8 mouse cellular contexts compared by ENCODE assay signal in the genomic region with DNA sequence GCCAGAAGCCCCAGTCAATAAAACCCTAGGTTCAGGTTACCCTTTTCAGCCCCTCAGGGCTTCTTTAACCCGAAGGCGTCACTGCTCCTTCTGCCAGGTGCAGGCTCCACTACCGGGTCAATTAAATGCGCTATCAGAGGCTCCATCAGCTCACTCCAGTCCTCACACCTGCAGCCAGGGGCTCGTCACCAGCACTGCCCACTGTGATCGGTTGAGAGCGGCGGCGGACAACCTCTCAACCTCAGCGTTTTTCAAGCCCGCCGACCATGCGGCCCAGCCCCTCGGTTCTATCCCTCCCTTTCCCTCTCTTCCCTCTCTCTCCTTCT. TPM values are rescaled to one million over a fixed set of nuclear protein-coding genes. Genes with fewer than 3 reads are reported as not detected.
DNase-seq lines count a peak whose midpoint lies in the region; ATAC-seq and TF ChIP-seq lines count a peak whose summit lies in the region.

No protein-coding gene starts in this region.

- peaks cover 12% of the 10 kb centered on the region; the same call in 1 of the 2 replicates for H3K4me1 ChIP-seq in liver, adult 2 months (ENCODE audit: control insufficient read depth, insufficient read depth, low read length)
- peaks cover 10% of the 10 kb centered on the region for H3K4me1 ChIP-seq in embryonic facial prominence, embryonic 14.5 days (ENCODE audit: control insufficient read depth, insufficient read depth, low read length)
- H3K4me1 ChIP-seq in limb, embryonic 10.5 days, result peaks cover 25% of the 10 kb centered on the region
- H3K4me1 ChIP-seq in neural tube, embryonic 14.5 days (ENCODE audit: control insufficient read depth, insufficient read depth, low read length), result peaks cover 7% of the 10 kb centered on the region

- H3K9me3 ChIP-seq in embryonic facial prominence, embryonic 14.5 days (ENCODE audit: control insufficient read depth, low read length), result no peaks in the 10 kb centered on the region
- H3K9me3 ChIP-seq in limb, embryonic 10.5 days (replicated peaks), result no peaks in the 10 kb centered on the region
- H3K9me3 ChIP-seq in neural tube, embryonic 14.5 days (ENCODE audit: control insufficient read depth, low read length), result no peaks in the 10 kb centered on the region

- 2% methylated on average over 14 of the region's 14 CpGs for WGBS in liver, adult 2 months
- WGBS in embryonic facial prominence, embryonic 14.5 days, result 1% methylated on average over 14 of the region's 14 CpGs
- 0% methylated on average over 14 of the region's 14 CpGs for WGBS in limb, embryonic 10.5 days
- WGBS in neural tube, embryonic 14.5 days, result 1% methylated on average over 14 of the region's 14 CpGs

- no peak for DNase-seq in liver, adult 2 months (ENCODE audit: extremely low read depth, low read depth, low spot score)
- no peak for DNase-seq in liver
- no peak for DNase-seq in embryonic facial prominence, embryonic 14.5 days (ENCODE audit: low spot score)
- no peak for DNase-seq in limb, embryonic 10.5 days (ENCODE audit: low spot score)
- no peak for DNase-seq in cerebellum, adult 8-10 months
- no peak for DNase-seq in layer of hippocampus, postnatal 25 days (ENCODE audit: extremely low spot score in 1 of 2, low spot score in 1 of 2)
- no peak for DNase-seq in cerebellum, postnatal 10 days

- peak; percentile 69; the same call in 1 of the 2 replicates for ATAC-seq in embryonic facial prominence, embryonic 14.5 days (ENCODE audit: low read depth)
- peak; percentile 76; the same call in 1 of the 2 replicates for ATAC-seq in neural tube, embryonic 14.5 days (ENCODE audit: low read depth)

- H3K79me2 ChIP-seq in liver, adult 2 months (ENCODE audit: control insufficient read depth, insufficient read depth, low read length), result peaks cover 8% of the 10 kb centered on the region; the same call in 1 of the 2 replicates

- no peaks in the 10 kb centered on the region; the same call in 1 of the 2 replicates for H3K36me3 ChIP-seq in liver, adult 2 months (ENCODE audit: control insufficient read depth, insufficient read depth, low read length)
- H3K36me3 ChIP-seq in embryonic facial prominence, embryonic 14.5 days (ENCODE audit: control insufficient read depth, insufficient read depth, low read length), result no peaks in the 10 kb centered on the region
- peaks cover 14% of the 10 kb centered on the region for H3K36me3 ChIP-seq in limb, embryonic 10.5 days
- no peaks in the 10 kb centered on the region for H3K36me3 ChIP-seq in neural tube, embryonic 14.5 days (ENCODE audit: control insufficient read depth, insufficient read depth, low read length)

- H3K4me2 ChIP-seq in embryonic facial prominence, embryonic 14.5 days (ENCODE audit: low read depth, low read length), result peak overlapping the region; percentile 85
- peak overlapping the region; percentile 63 for H3K4me2 ChIP-seq in neural tube, embryonic 14.5 days (ENCODE audit: low read depth, low read length)

- no peak for TF ChIP-seq CTCF in liver, adult 2 months (IDR thresholded peaks at IDR 0.05; ENCODE audit: low read depth, low read length)

- no peak for TF ChIP-seq POLR2A in liver, adult 2 months (IDR thresholded peaks at IDR 0.05; ENCODE audit: extremely low read depth, insufficient read depth, low read length)

- peak overlapping the region; percentile 64 for H3K9ac ChIP-seq in liver, adult 2 months (ENCODE audit: low read depth, low read length)
- peak overlapping the region; percentile 88 for H3K9ac ChIP-seq in embryonic facial prominence, embryonic 14.5 days (ENCODE audit: low read depth, low read length)
- peak overlapping the region; percentile 85 for H3K9ac ChIP-seq in neural tube, embryonic 14.5 days (replicated peaks; ENCODE audit: low read depth, low read length)

- no peaks in the 10 kb centered on the region for H3K27me3 ChIP-seq in liver, adult 2 months (ENCODE audit: control insufficient read depth, insufficient read depth, low read length)
- no peaks in the 10 kb centered on the region for H3K27me3 ChIP-seq in embryonic facial prominence, embryonic 14.5 days (replicated peaks; ENCODE audit: control insufficient read depth, insufficient read depth, low read length)
- H3K27me3 ChIP-seq in limb, embryonic 10.5 days (ENCODE audit: low read depth, poor library complexity, severe bottlenecking), result 0 out of 2 replicates have a peak, but pooled peaks cover 4% of the 10 kb centered on the region
- no peaks in the 10 kb centered on the region for H3K27me3 ChIP-seq in neural tube, embryonic 14.5 days (ENCODE audit: control insufficient read depth, insufficient read depth, low read length)

- peak overlapping the region; percentile 70 for H3K4me3 ChIP-seq in liver, adult 2 months (ENCODE audit: insufficient read depth, low read depth, low read length)
- H3K4me3 ChIP-seq in embryonic facial prominence, embryonic 14.5 days (ENCODE audit: low read depth, low read length), result peak overlapping the region; percentile 82
- peak overlapping the region; percentile 85 for H3K4me3 ChIP-seq in limb, embryonic 10.5 days
- H3K4me3 ChIP-seq in neural tube, embryonic 14.5 days (ENCODE audit: low read depth, low read length), result peak overlapping the region; percentile 76

- peak overlapping the region; percentile 10; the same call in 1 of the 2 replicates for H3K27ac ChIP-seq in liver, adult 2 months (replicated peaks; ENCODE audit: insufficient read depth, low read depth, low read length)
- no peak overlapping the region for H3K27ac ChIP-seq in embryonic facial prominence, embryonic 14.5 days (replicated peaks; ENCODE audit: low read depth, low read length)
- peak overlapping the region; percentile 91 for H3K27ac ChIP-seq in limb, embryonic 10.5 days
- peak overlapping the region; percentile 85 for H3K27ac ChIP-seq in neural tube, embryonic 14.5 days (ENCODE audit: low read depth, low read length)

RNA-seq across cellular contexts. Expression of a gene that starts 0.3 kb away (rescaled TPM):
- total RNA-seq in liver, adult 2 months (2014; rRNA removed), result 2.9 and 5.6 TPM in 2 replicates
- 3.9 and 6.7 TPM in 2 replicates for polyA plus RNA-seq in liver, adult 2 months (2012; rRNA removed)
- polyA plus RNA-seq in embryonic facial prominence, embryonic 14.5 days (2014; fragmentation: Nextera tagmentation; extraction: Ambion mirVana), result 14.1 and 16.3 TPM in 2 replicates
- polyA plus RNA-seq in limb, embryonic 10.5 days (2016; fragmentation: Nextera tagmentation; extraction: Ambion mirVana), result 20.6 and 21.1 TPM in 2 replicates
- 30.1 and 33.4 TPM in 2 replicates for polyA plus RNA-seq in neural tube, embryonic 14.5 days (2014; fragmentation: Nextera tagmentation; extraction: Ambion mirVana)
- total RNA-seq in layer of hippocampus, postnatal 25 days (2021), result 10 to 100 TPM; 14.2 to 16.7 TPM

RNA-seq across cellular contexts. Expression of a gene that starts 34.6 kb away (rescaled TPM):
- total RNA-seq in liver, adult 2 months (2014; rRNA removed), result 19.2 and 21.1 TPM in 2 replicates
- polyA plus RNA-seq in liver, adult 2 months (2012; rRNA removed), result 25.3 and 27.7 TPM in 2 replicates
- 105 and 126 TPM in 2 replicates for polyA plus RNA-seq in embryonic facial prominence, embryonic 14.5 days (2014; fragmentation: Nextera tagmentation; extraction: Ambion mirVana)
- 189 and 192 TPM in 2 replicates for polyA plus RNA-seq in limb, embryonic 10.5 days (2016; fragmentation: Nextera tagmentation; extraction: Ambion mirVana)
- polyA plus RNA-seq in neural tube, embryonic 14.5 days (2014; fragmentation: Nextera tagmentation; extraction: Ambion mirVana), result 91.0 and 102 TPM in 2 replicates
- 10 to 100 TPM; 39.4 to 40.0 TPM for total RNA-seq in layer of hippocampus, postnatal 25 days (2021)
